Mouse (Mus musculus): ENCODE measurements around the gene Mrc2. TPM values are rescaled to one million over a fixed set of nuclear protein-coding genes. Genes with fewer than 3 reads are reported as not detected.
A peak's percentile ranks its signal among the peaks of the same experiment; 100 is the strongest.

Mrc2 gene
- polyA plus RNA-seq, 1 experiment, result 24.4 TPM

- no peak for DNase-seq (ENCODE audit: low spot score)
Measured at GRCm38 (mm10) chr11:105311291-105311975, 19.0 kb downstream of the Mrc2 start.

GRCm38 (mm10) chr11:105312311-105312942 lies 20.0 kb downstream of the Mrc2 start:
- no peak for DNase-seq (ENCODE audit: low spot score)

- no peak for DNase-seq (ENCODE audit: low spot score)
Measured at GRCm38 (mm10) chr11:105312972-105313632, 20.7 kb downstream of the Mrc2 start.

- no peak for DNase-seq (ENCODE audit: low spot score)
Measured at GRCm38 (mm10) chr11:105313633-105314014, 21.2 kb downstream of the Mrc2 start.

- DNase-seq (ENCODE audit: low spot score), result no peak
Measured at GRCm38 (mm10) chr11:105315296-105315695, 22.9 kb downstream of the Mrc2 start.

- no peak for DNase-seq (ENCODE audit: low spot score)
Measured at GRCm38 (mm10) chr11:105316121-105316520, 23.7 kb downstream of the Mrc2 start.

- DNase-seq (ENCODE audit: low spot score), result no peak
Measured at GRCm38 (mm10) chr11:105317769-105318168, 25.3 kb downstream of the Mrc2 start.

- DNase-seq (ENCODE audit: low spot score), result no peak
Measured at GRCm38 (mm10) chr11:105321090-105321489, 28.6 kb downstream of the Mrc2 start.

- no peak for DNase-seq (ENCODE audit: low spot score)
Measured at GRCm38 (mm10) chr11:105323530-105323929, 31.1 kb downstream of the Mrc2 start.

- DNase-seq (ENCODE audit: low spot score), result no peak
Measured at GRCm38 (mm10) chr11:105327101-105327500, 34.7 kb downstream of the Mrc2 start.

- no peak for DNase-seq (ENCODE audit: low spot score)
Measured at GRCm38 (mm10) chr11:105329962-105330361, 37.5 kb downstream of the Mrc2 start.

- DNase-seq (ENCODE audit: low spot score), result no peak
Measured at GRCm38 (mm10) chr11:105331129-105331528, 38.7 kb downstream of the Mrc2 start.

GRCm38 (mm10) chr11:105331732-105332131 lies 39.3 kb downstream of the Mrc2 start:
- no peak for DNase-seq (ENCODE audit: low spot score)

GRCm38 (mm10) chr11:105332468-105332867 lies 40.0 kb downstream of the Mrc2 start:
- DNase-seq (ENCODE audit: low spot score), result no peak

GRCm38 (mm10) chr11:105333867-105334670 lies 41.6 kb downstream of the Mrc2 start:
- DNase-seq (ENCODE audit: low spot score), result no peak

GRCm38 (mm10) chr11:105338596-105339390 lies 46.4 kb downstream of the Mrc2 start:
- no peak for DNase-seq (ENCODE audit: low spot score)

- DNase-seq (ENCODE audit: low spot score), result no peak
Measured at GRCm38 (mm10) chr11:105345284-105345683, 52.8 kb downstream of the Mrc2 start.

- DNase-seq (ENCODE audit: low spot score), result peak; percentile 74
Measured at GRCm38 (mm10) chr11:105347162-105348161, 55.0 kb downstream of the Mrc2 start.

GRCm38 (mm10) chr11:105348495-105348982 lies 56.1 kb downstream of the Mrc2 start:
- no peak for DNase-seq (ENCODE audit: low spot score)

GRCm38 (mm10) chr11:105349780-105350324 lies 57.4 kb downstream of the Mrc2 start:
- DNase-seq (ENCODE audit: low spot score), result no peak
